Mouse (Mus musculus): Measurements from ENCODE around the gene Sun2.

Sun2 gene

GRCm38 (mm10) chr15:79684616-79685015 is 57.7 kb downstream of the Sun2 start:
- DNase-seq = no peak

- no peak for DNase-seq
Observed at GRCm38 (mm10) chr15:79683707-79684465, 58.5 kb downstream of the Sun2 start.

- DNase-seq = no peak
Observed at GRCm38 (mm10) chr15:79683146-79683545, 59.2 kb downstream of the Sun2 start.

- no peak for DNase-seq
Observed at GRCm38 (mm10) chr15:79681973-79682372, 60.4 kb downstream of the Sun2 start.

- no peak for DNase-seq
Observed at GRCm38 (mm10) chr15:79677936-79678335, 64.4 kb downstream of the Sun2 start.

Measured in kidney, postnatal 10 days (tissue).